Mouse (Mus musculus) spleen, adult 2 months (tissue): Measurements from ENCODE around the gene Gucy2f.

Source experiments
- CTCF ChIP-seq: fragments of 200-500 bp; IDR thresholded peaks from 2 replicates; pipeline ENCODE4 v1.5.1; 2011; ENCODE audit warnings: mild to moderate bottlenecking, inconsistent platforms; ENCODE audit not compliant: insufficient read depth, insufficient read length, insufficient replicate concordance; ENCODE audit errors: extremely low read depth
- POLR2A ChIP-seq: fragments of 200-500 bp; IDR thresholded peaks from 2 replicates; pipeline ENCODE4 v1.6.1; 2011; ENCODE audit warnings: low read depth, low read length, inconsistent platforms

- TF ChIP-seq POLR2A = no peak
- TF ChIP-seq CTCF = no peak
Measured at GRCm38 (mm10) chrX:142196831-142197230, at the start of gene Gucy2f.
